Mouse (Mus musculus) frontal cortex, adult 2 months (tissue): ENCODE measurements at regions not wholly inside any gene's neighbourhood (a gene's known extent, or its start where the extent isn't known, plus 50 kb on each side); places are given as distances from the start of the nearest gene placed in this dataset.

ENCODE experiments used
- DNase-seq, 2 experiments: peaks; one replicate each; pipeline ENCODE4 v3.0.0; 2022; ENCODE audit warnings: low spot score in 1 of 2; ENCODE audit errors: extremely low spot score in 1 of 2

DNA sequence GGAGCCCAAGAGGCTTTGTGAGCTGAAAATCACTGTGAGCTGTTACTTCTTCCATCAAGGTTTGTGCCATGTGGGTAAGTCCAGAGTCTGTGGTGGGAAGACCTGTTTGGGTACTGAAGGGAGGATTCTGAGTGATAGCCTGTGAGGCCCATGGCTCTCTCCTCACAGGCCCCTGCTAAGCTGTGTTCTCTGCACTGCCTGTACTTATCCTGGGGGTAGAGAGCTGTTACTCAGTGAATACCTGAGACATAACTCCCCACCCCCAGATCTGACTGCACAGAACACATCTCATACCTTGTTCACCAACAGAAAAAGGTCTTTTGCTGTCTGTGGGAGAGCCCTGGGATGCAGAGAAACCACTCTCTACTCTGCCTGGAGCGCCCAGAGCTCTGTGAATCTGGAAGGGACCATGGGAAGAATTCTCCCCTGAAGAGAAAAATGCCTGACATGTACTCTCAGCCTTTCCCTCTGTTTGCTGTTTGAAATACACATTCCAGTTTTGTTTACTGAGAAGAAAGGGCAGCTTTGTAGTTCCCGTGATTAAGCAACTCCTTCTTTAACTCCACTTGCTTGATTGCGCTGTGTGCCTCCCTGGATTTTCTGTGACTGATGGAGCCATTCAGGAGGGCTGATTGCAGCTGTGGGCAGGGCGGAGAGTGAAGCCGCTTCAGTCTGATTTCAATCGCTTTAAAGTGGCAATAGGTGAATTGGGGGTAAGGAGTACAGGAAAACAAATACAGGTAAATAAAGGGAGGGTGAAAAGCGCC lies 460.3 kb upstream of the Cdh4 start:
- DNase-seq: no peak

DNA sequence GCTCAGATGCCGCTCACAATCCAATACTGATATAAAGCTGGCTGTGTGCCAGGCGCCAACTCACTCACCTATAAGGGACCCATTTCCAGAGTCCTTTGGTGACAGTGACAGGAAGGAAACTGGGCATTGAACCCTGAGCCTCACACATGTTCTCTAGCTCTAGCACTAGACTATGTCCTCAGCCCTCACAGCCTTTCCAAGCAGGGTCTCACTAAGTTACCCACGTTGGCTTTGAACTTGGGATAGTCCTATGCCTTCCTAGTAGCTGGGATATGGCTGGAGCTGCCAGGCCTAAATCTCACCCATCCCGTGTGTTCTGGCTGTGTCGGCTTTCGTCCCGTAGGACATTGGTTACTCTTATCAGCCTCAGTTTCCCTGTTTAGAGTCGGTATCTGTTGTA lies 458.4 kb upstream of the Cdh4 start:
- DNase-seq: no peak

DNA sequence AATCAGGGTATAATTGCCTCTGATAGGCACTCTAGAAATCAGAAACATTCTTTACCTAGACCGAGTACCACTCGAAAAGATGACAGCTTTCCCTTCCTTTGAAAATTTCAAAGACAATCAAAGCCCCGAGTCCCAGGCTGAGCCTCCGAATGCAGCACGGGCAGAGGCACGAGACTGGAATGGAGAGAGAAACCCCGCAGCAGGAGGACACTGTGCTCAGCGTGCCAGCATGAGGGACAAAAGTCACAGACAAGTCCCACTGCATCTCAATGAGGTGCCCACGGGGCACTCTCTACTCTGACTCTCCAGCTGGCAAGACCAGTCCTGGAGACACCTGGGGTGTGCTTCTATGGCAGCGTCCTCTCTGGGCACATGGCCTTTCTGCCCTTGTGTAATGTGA lies 454.3 kb upstream of the Cdh4 start:
- DNase-seq: no peak

DNA sequence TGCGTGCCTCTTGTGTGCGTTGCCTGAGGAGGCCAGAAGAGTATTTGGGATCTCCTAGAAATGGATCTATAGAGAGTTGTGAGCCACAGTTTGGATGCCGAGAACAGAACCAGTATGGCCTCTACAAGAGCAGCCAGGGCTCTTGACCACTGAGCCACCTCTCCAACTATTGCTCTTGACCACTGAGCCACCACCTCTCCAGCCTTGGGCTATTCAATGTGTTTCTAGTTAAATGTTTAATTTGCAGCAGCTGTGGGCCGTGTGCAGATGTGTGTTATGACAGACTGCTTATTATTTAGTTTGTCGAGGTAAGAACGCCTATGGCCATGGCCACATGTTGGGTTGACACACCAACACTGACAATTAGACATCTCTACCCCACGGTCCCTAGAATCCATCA lies 452.9 kb upstream of the Cdh4 start:
- no peak for DNase-seq

DNA sequence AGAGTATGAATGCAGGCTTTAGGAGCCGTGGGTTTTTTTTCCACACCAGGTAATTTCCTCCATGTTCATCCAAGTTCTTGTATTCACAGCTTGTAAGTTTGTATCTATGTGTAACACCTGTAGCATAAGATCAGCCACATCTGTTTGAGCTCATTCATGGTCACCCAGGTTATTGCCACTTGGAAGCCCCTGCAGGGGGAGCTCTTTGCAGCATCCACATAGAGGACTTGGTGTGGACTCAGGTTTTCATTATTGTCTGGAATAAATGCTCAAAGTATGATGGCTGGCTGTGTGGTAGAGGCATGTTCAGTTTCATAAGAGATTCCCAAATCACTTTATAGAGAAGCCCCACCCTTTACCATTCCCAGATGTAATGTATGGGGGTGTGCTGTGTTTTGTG lies 452.4 kb upstream of the Cdh4 start:
- DNase-seq: peak in 1 of 2 experiments; percentile 22

DNA sequence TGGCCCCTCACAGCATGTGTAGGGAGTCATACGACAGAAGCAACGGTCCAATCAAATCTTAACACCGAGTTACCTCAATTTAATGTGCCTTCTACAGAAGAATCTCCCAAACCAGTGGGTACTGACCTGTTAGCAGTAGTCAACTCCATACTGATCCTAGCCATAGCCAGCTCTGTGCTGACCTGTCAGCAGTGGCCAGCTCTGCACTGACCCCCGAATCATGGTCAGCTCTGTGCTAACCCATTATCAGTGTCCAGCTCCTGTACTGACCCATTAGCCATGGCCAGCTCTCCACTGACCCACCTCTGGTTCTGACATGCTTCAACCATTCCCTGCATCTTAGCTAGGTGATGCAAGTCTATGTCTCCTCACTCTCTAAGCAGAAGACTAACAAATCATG lies 451.3 kb upstream of the Cdh4 start:
- no peak for DNase-seq

DNA sequence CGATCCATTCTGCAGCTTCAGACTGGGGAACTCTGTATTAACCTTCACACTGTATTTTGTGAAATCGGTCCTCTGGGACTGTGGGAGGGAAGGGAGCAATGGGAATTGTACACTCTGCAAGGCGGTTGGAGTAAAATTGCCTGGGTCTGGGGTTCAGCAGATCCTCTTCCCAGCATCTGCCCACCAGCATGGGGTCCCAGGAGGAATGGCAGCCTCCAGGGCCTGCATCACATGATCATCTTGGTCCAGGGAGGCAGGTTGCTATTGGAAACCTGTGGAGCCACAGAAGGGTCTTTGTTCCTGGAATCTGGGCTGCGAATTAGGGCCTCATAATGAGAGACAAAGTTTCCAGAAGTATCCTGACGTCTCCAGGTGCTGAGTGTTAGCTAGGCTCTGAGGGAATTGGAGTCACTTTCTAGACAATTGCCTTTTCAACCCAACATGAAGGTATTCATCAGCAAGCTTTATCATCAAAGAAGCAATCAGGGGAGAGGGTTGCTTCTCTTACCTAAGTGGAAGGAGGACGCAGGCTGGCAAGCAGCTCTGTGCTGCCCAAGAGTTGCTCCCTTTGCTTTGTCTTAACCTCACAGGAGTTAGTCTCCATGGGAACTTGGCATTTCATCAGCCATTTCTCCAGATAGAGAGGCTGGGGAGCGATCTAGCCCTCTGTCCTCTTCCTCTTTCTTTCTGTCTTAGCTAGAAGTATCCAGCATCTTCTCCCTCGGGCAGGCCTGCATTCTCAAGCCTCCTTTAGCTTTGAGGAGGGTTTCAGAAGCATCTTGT lies 449.7 kb upstream of the Cdh4 start:
- no peak for DNase-seq

DNA sequence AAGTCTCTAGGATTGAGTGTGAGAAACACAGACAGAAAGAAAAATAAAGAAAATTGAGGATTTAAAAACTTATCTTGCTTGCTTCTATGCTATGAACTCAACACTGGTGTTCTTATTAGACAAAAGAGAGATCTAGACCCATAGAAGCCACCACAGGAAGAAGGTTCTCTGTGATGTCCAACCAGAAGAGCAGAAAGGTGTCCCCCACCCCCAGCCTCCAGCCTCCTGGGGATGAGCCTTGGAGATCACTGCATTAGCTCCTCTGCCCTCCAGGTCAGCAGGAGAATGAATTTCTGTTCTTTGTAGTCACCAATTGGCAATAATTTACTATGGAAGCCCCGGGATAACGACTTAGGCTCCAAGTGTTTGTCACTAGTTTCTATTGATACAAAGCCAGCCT lies 444.3 kb upstream of the Cdh4 start:
- no peak for DNase-seq

DNA sequence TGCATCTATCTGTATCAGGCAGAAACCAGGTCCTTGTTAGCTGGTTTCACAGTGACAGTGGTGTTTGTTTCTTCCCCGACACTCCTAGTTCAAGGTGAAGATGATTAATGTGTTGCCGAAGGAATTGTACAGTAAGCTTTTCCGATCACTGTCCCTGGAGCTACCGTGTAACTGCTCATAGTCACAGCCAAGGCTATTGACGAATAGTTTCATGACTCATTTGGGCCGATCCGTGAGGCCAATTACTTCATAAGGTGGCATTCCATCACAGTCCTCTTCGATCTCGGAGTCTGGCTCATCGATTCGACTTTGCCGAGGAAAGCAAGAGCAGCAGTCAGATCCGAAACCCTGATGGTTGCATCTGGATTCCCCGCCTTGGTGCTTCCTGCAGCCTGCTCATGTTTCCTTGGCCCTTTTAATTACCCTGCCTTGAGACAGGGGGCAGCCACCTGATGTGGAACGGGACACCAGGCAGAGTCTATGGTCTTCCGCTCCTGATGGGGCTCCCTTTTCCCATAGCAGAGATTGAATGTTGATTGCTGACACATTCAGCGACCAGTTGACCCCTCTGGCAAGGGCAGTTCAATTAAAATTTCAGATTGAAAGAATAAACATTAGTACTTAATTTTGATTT lies 441.7 kb upstream of the Cdh4 start:
- DNase-seq: no peak

DNA sequence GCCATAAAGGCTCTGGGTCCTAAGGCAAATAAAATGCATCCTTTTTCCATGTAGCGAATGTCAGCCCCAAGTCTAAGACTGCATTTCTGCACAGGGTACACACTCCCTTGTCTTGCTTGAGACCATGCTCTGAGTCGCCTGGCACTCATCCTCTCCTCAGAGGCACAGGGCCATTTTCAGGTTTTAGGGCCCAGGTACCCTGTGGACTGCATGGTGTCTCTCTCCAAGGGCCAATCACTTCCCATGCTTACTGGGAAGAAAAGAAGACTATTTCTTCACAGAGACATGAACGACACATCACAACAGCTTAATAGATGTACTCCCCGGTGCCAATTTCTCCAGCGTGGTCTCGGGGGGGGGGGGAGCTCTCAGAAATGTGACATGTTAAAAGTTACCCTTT lies 434.5 kb upstream of the Cdh4 start:
- no peak for DNase-seq

DNA sequence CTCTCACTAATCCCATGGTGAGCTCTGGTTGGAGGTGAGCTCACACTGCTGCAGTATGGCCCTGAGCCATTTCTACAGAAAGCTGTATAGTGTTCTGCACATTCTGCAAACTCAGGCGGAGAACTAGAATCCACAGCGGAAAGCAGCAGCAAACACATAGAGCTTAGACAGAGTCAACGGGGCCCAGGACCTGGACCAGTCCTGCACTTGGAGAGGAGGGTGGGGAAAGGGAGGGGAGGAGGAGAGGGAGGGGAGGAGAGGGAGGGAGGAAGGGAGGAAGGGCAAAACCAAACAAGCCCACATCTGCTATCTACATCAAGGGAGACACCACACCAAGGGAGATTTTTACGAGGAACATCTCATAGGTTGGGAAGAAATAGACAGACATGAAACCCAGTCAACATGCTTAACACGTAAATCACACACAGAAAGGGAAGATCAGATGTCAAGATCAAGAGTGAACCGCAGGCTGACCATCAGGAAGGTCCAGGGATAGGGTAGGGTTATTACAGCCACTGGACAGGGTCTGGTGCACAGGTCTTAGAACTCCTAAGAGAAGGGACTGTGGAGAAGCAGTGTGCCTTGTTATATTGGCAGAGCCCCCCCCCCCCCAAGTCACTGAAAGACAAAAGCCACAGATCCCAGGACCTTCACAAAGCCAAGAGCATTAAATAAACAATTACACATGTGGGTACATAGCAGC lies 428.2 kb upstream of the Cdh4 start:
- DNase-seq: no peak

DNA sequence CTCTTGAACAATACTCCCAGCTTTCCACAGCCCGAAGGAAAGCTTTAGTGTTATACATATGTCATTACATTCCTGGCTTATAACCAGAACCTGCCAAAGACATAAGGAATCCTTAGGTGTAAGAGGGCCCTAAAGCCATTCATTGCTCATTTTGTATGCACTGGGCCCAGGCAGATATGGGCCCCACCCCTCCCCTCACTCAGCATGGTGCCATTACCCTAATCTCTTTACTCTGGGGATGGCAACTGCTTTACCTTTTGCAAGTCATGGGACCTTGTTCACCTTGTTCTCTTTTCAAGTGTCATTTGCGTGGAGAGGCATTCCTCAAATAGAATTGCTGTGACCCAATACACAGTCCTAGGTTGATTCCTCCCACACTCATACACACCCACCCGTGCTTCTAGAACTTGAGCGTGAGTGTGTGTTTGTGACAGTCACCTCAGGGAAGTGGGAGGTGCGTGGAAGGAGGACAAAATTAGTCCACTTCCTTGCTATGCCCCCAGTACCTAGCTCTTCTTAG lies 419.5 kb upstream of the Cdh4 start:
- peak in 1 of 2 experiments; percentile 22 for DNase-seq

DNA sequence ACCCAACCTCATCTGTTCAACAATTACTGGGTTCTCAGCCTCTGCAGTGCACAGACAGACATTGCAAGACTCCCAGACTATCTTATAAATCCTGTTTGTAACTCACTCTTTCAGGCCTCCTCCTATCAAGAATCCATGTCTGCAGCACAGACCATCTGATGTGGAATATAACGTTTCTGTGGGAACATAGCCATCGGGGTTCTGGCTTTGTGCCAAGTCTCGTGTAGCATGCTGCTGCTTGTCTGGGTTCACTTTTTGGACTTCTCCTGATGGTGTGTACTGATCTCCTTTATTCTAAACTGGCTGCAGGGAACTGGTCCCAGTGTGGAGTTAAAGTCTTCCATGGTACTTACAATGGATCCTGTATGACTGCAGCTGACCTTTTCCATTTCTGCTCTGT lies 418.0 kb upstream of the Cdh4 start:
- DNase-seq: no peak

DNA sequence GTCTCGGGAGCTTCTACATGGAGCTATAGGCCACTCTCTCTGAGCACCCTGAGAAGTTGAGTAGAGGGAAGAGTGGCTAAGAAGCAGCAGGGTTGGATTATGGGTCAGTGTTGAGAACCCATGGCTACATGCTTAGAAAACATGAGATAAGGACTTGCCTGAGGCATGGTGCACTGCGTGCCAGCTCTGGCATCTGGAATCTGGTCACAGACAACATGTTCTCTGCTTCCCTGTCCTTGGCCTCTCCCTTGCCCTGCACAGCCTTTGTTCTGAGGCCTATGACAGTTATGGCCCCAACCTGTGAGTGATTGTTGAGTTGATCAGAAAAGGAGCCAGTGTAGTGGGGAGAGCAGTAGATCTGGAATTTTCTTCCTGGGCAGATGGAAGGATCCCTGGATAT lies 409.1 kb upstream of the Cdh4 start:
- DNase-seq: no peak

DNA sequence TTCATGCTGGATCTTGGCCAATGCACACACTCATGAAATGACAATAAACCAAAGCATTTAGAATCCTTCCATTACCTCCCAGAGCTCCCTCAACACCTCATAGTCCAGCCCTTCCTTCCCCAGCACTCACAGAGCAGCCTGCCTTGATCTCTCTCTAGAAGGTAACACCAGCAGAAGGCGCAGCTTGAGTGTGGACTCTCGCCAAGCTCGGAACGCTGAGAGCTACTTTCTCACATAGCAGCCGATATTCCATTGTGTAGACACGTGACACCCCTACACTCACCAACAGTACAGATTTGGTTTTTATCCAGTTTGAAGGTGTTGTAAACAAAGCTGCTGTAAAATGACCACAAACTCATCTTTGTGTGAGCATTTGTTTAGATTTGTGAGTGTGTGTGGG lies 406.8 kb upstream of the Cdh4 start:
- peak in 1 of 2 experiments; percentile 16 for DNase-seq

DNA sequence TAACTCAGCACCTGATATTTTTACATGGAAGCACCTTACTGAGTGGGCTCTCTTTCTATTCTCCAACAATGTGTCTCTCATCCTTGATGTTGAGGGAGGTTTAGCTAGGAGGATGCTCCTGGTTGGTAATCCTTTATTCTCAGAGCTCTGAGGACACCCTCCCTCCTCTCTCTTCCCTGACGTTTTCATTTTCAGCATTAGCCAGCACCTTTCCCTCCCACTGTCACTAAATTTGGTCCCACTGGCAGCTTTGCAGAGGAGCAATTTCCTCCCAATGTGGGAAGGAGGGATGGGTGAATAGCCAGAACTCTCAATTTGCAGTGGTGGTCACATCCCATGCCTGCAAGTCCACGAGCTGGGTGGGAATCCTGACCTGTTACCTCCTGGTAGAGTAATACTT lies 402.5 kb upstream of the Cdh4 start:
- peak in 1 of 2 experiments; percentile 23 for DNase-seq

DNA sequence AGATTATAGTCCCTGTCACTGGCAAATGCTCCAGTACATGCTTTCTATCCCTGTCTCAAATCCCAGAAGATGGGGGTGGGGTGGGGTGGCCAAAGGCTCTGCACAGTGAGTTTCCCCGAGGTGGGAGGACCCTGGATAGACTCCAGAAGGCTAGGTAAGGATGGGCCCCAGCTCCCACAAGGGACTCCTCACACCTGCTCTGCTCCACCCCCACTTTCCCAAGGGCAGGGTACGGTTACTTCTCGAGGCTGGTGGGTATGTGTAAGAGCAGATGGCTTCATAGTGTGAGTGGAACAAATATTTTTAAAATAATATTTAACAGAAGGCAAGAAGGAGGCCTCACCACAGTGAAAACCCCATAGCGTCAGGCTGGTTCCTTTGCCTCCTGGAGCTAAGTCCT lies 398.6 kb upstream of the Cdh4 start:
- peak; percentile 38 to 42 for DNase-seq

DNA sequence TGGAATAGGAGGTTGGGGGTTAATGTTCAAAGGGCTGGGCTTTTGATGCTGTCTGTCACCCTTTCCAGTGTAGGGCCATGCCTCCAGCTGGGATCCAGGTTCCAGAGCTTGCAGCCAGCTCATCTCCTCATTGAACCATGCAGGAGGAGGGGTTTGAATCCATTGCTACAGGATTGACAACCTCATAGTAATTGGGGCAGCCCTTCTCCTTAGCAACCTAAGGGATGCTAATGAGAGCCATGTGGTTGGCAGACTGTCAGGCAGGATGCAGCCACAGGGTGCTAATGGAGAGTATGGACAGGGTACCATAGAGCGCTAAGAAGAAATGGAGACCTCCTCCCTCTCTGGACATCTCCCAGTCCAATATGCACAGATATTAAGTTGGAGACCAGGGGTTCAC lies 396.9 kb upstream of the Cdh4 start:
- no peak for DNase-seq

DNA sequence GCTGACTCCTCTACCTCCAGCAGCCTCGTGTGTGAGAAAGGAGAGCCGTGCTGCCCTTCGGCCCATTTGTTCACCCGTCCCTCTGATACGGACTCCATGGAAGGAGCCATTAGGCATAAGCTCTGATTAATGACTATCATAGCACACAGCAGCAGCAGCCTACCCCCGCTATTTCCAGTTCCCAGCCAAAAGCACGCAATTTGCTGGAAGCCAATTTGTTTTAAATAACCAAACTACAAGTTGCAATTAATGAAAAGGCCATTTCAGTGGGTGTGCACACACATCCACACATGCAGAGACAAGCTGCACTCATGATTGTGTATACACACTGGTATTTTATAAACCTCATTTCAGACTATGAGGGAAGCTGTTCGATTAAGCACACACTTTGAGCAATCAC lies 387.8 kb upstream of the Cdh4 start:
- DNase-seq: no peak

DNA sequence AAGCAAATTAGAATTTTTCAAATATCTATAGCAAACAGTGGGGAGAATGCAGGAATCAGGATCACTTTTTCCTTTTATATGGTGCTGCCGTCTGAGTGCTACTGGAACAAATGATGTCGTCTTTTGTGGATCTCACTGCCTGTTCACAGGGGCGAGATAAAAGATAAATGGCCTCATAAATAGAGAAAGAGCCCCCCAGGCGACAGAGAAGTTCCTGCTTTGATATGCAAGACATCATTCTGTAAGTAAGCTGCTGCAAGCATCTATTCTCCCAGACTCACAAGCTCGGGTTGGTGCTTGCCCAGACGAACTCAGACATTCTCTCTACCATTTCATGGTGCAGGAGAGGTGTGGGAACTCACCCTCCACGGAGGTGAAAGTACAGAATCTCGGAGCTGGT lies 377.6 kb upstream of the Cdh4 start:
- DNase-seq: no peak

DNA sequence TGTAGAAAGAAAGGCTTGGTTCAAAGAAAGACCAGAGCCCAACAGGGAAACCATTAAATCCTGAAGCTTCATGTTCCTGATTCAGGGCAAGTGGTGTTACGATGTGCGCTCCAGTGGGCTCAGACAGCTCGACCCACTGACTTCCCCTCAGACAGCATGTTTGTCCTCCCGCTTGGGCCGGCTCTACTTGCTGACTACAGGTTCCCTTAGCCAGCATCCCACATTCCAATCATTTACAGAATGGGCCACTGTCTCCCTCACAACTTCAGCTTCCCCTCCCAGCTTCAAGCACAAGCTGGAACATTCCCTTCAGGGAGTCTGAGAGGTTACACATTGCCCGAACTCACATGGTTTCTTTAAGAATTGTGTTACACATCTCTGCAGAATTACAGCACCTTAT lies 372.7 kb upstream of the Cdh4 start:
- no peak for DNase-seq
